Mouse (Mus musculus): ENCODE data around the gene Gsk3b. TPM values are rescaled to one million over a fixed set of nuclear protein-coding genes. Genes with fewer than 3 reads are reported as not detected.

Gene Gsk3b
- polyA plus RNA-seq, 1 experiment from 2014 or later: 172 TPM

GRCm38 (mm10) chr16:38088126-38088628 is 624 bp upstream of the Gsk3b start:
- Histone ChIP-seq H3K27me3 (no peaks in the 10 kb centered on the region), H3K4me2 (replicated peaks) (peak overlapping the region; percentile 73), H3K36me3 (no peaks in the 10 kb centered on the region), H3K4me3 (replicated peaks) (peak overlapping the region; percentile 80), H3K27ac (peak overlapping the region; percentile 100), H3K9ac (replicated peaks) (peak overlapping the region; percentile 91), H3K9me3 (no peaks in the 10 kb centered on the region), H3K4me1 (replicated peaks) (peaks cover 18% of the 10 kb centered on the region)
- peak; percentile 22 for ATAC-seq
- under 1% methylated on average over 40 of the region's 40 CpGs for WGBS

GRCm38 (mm10) chr16:38089447-38090170 is 808 bp downstream of the Gsk3b start:
- Histone ChIP-seq H3K27me3 (no peaks in the 10 kb centered on the region), H3K9ac (replicated peaks) (peak overlapping the region; percentile 98), H3K9me3 (no peaks in the 10 kb centered on the region), H3K36me3 (no peaks in the 10 kb centered on the region; the same call in 1 of the 2 replicates), H3K27ac (peak overlapping the region; percentile 100), H3K4me3 (replicated peaks) (peak overlapping the region; percentile 80), H3K4me2 (replicated peaks) (peak overlapping the region; percentile 30), H3K4me1 (replicated peaks) (peaks cover 33% of the 10 kb centered on the region)
- WGBS: under 1% methylated on average over 76 of the region's 76 CpGs
- no peak for ATAC-seq

DNA sequence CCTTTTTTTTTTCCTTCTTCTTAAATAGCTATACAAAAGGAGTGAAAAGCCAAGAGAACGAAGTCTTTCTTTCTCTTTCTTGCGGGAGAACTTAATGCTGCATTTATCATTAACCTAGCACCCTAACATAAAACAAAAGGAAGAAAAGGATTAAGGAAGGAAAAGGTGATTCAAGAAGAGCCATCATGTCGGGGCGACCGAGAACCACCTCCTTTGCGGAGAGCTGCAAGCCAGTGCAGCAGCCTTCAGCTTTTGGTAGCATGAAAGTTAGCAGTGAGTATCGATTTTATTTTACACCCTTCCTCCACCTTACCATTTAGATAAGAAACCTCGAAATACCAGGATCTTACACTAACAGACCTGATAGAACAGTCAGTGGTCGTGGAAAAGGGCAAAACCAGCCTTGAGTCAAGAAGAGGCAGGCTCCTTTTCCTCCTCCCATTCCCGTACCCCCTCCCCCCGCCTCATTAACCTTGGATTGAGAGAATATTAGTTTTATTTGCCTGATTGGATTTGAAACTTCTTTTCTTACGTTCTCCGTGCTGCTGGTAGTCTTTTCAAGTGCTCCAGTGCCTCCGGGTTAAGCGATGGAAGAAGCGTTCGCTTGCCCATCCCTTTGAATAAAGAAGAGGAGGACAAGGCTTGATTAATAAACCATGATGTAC is 1.7 kb downstream of the Gsk3b start:
- Histone ChIP-seq H3K4me1 (replicated peaks) (peaks cover 41% of the 10 kb centered on the region), H3K9me3 (no peaks in the 10 kb centered on the region), H3K4me2 (replicated peaks) (peak overlapping the region; percentile 89), H3K4me3 (replicated peaks) (peak overlapping the region; percentile 80), H3K27me3 (no peaks in the 10 kb centered on the region), H3K9ac (replicated peaks) (peak overlapping the region; percentile 98), H3K27ac (peak overlapping the region; percentile 100), H3K36me3 (no peaks in the 10 kb centered on the region; the same call in 1 of the 2 replicates)
- under 1% methylated on average over 17 of the region's 17 CpGs for WGBS
- ATAC-seq: no peak

GRCm38 (mm10) chr16:38091041-38091440 is 2.2 kb downstream of the Gsk3b start:
- Histone ChIP-seq H3K4me1 (replicated peaks) (peaks cover 47% of the 10 kb centered on the region), H3K36me3 (no peaks in the 10 kb centered on the region; the same call in 1 of the 2 replicates), H3K4me2 (replicated peaks) (peak overlapping the region; percentile 89), H3K27ac (peak overlapping the region; percentile 100), H3K27me3 (no peaks in the 10 kb centered on the region), H3K9me3 (no peaks in the 10 kb centered on the region), H3K4me3 (replicated peaks) (peak overlapping the region; percentile 80), H3K9ac (replicated peaks) (peak overlapping the region; percentile 98)
- WGBS: 0% methylated on average over 5 of the region's 5 CpGs
- no peak for ATAC-seq

DNA sequence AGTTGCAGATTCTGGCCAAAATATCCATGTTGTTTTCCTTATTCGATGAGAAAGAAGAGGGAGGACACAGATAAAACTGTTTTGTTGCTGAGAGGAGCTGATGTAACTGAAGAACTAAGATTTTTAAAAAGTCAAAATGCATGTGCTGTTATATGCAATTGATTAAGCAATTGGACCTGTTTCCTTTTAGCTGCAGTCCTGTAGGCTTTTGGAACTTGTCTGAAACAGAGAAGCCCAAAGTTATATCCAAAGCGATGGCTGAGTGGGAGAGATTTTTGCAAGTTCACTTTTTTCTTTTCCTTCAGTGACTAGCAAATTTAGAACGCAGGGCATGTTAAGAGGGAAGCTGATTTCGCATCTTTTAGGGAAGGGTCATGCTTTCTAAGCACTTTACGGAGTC is 2.9 kb downstream of the Gsk3b start:
- Histone ChIP-seq H3K36me3 (no peaks in the 10 kb centered on the region; the same call in 1 of the 2 replicates), H3K4me3 (replicated peaks) (peak overlapping the region; percentile 80), H3K27ac (no peak overlapping the region), H3K4me2 (replicated peaks) (peak overlapping the region; percentile 89), H3K4me1 (replicated peaks) (peaks cover 47% of the 10 kb centered on the region), H3K9ac (replicated peaks) (peak overlapping the region; percentile 98), H3K9me3 (no peaks in the 10 kb centered on the region), H3K27me3 (no peaks in the 10 kb centered on the region)
- WGBS: 15% methylated on average over 5 of the region's 5 CpGs
- no peak for ATAC-seq

GRCm38 (mm10) chr16:38092598-38092997 is 3.8 kb downstream of the Gsk3b start:
- Histone ChIP-seq H3K4me3 (replicated peaks) (peak overlapping the region; percentile 80), H3K4me2 (replicated peaks) (peak overlapping the region; percentile 91), H3K9ac (replicated peaks) (peak overlapping the region; percentile 85), H3K27me3 (no peaks in the 10 kb centered on the region), H3K4me1 (replicated peaks) (peaks cover 48% of the 10 kb centered on the region), H3K36me3 (no peaks in the 10 kb centered on the region; the same call in 1 of the 2 replicates), H3K27ac (peak overlapping the region; percentile 25; the same call in 1 of the 2 replicates), H3K9me3 (no peaks in the 10 kb centered on the region)
- no peak for ATAC-seq
- under 1% methylated on average over 4 of the region's 4 CpGs for WGBS

GRCm38 (mm10) chr16:38095181-38095851 is 6.5 kb downstream of the Gsk3b start:
- Histone ChIP-seq H3K9ac (replicated peaks) (peak overlapping the region; percentile 53), H3K9me3 (no peaks in the 10 kb centered on the region), H3K4me2 (replicated peaks) (peak overlapping the region; percentile 91), H3K27me3 (no peaks in the 10 kb centered on the region), H3K36me3 (peaks cover 8% of the 10 kb centered on the region), H3K4me3 (replicated peaks) (peak overlapping the region; percentile 80), H3K27ac (no peak overlapping the region), H3K4me1 (replicated peaks) (peaks cover 61% of the 10 kb centered on the region)
- WGBS: 75% methylated on average over 5 of the region's 5 CpGs
- no peak for ATAC-seq

- peaks cover 13% of the 10 kb centered on the region for H3K36me3 ChIP-seq
- peak overlapping the region; percentile 2; the same call in 1 of the 2 replicates for H3K4me3 ChIP-seq (replicated peaks)
- peak overlapping the region; percentile 37 for H3K4me2 ChIP-seq (replicated peaks)
- WGBS: 73% methylated on average over 9 of the region's 9 CpGs
- H3K4me1 ChIP-seq (replicated peaks): peaks cover 70% of the 10 kb centered on the region
- H3K27ac ChIP-seq: peak overlapping the region; percentile 3; the same call in 1 of the 2 replicates
- ATAC-seq: no peak
- no peaks in the 10 kb centered on the region for H3K27me3 ChIP-seq
- no peaks in the 10 kb centered on the region for H3K9me3 ChIP-seq
- H3K9ac ChIP-seq (replicated peaks): no peak overlapping the region
These were observed 8.7 kb downstream of the Gsk3b start for GRCm38 (mm10) chr16:38097521-38097920.

- H3K27ac ChIP-seq: no peak overlapping the region
- H3K9ac ChIP-seq (replicated peaks): no peak overlapping the region
- no peaks in the 10 kb centered on the region for H3K9me3 ChIP-seq
- H3K4me3 ChIP-seq (replicated peaks): no peak overlapping the region
- H3K27me3 ChIP-seq: no peaks in the 10 kb centered on the region
- H3K4me2 ChIP-seq (replicated peaks): no peak overlapping the region
- peaks cover 13% of the 10 kb centered on the region for H3K36me3 ChIP-seq
- peaks cover 61% of the 10 kb centered on the region for H3K4me1 ChIP-seq (replicated peaks)
- ATAC-seq: no peak
These were observed 10.5 kb downstream of the Gsk3b start for GRCm38 (mm10) chr16:38099325-38099724.

DNA sequence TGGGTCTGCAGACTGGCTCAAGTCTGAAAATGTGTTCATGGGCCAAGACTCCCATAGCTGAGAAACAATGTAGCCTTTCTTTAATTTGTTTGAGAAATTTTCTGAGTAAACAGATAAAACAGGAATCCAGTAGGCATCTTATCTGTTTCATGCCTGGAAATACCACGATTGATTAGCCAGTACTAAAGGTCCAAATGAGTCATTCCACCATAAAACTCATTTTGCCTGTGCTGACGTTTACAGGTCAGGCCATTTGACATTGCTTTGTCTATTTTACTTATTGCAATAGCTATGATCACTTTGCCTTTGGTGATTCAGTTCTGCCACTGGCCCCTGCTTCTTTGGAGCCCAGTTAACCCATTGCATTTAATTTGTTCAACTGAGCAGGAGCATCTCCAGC is 11.8 kb downstream of the Gsk3b start:
- no peaks in the 10 kb centered on the region for H3K9me3 ChIP-seq
- ATAC-seq: no peak
- peaks cover 13% of the 10 kb centered on the region for H3K36me3 ChIP-seq
- no peaks in the 10 kb centered on the region for H3K27me3 ChIP-seq
- H3K4me3 ChIP-seq (replicated peaks): no peak overlapping the region
- no peak overlapping the region for H3K9ac ChIP-seq (replicated peaks)
- no peak overlapping the region for H3K4me2 ChIP-seq (replicated peaks)
- WGBS: 89% methylated on average over 2 of the region's 2 CpGs
- H3K4me1 ChIP-seq (replicated peaks): peaks cover 54% of the 10 kb centered on the region
- no peak overlapping the region for H3K27ac ChIP-seq

- Histone ChIP-seq H3K4me1 (replicated peaks) (peaks cover 36% of the 10 kb centered on the region), H3K4me3 (replicated peaks) (no peak overlapping the region), H3K27me3 (no peaks in the 10 kb centered on the region), H3K4me2 (replicated peaks) (no peak overlapping the region), H3K9ac (replicated peaks) (0 out of 2 replicates have a peak overlapping the region, but pooled peaks have one; percentile 23), H3K27ac (no peak overlapping the region), H3K36me3 (peaks cover 7% of the 10 kb centered on the region), H3K9me3 (no peaks in the 10 kb centered on the region)
- WGBS: 93% methylated on average over 2 of the region's 2 CpGs
- ATAC-seq: no peak
These were observed 16.7 kb downstream of the Gsk3b start for GRCm38 (mm10) chr16:38105453-38105852.

DNA sequence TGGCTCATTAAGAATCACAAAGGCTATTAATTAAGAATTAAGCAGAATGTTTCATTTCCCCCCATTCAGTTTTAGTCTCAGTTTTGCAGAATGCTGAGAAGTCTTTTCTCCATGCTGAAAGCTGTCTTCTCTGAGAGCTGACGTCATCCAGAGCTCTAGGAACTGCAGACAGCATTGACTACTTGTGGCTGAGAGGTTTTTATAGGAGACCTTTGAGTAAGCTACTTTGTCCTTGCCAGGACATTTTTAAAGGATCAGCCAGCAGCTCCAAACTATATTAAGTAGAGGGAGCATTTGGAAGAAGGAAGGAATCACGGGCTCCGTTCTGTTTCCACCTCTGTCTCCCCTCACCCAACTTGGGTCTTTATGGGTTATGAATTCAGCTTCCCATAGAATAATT is 17.7 kb downstream of the Gsk3b start:
- peaks cover 4% of the 10 kb centered on the region for H3K36me3 ChIP-seq
- ATAC-seq: no peak
- H3K27ac ChIP-seq: no peak overlapping the region
- H3K9me3 ChIP-seq: no peaks in the 10 kb centered on the region
- H3K4me1 ChIP-seq (replicated peaks): peaks cover 27% of the 10 kb centered on the region
- H3K4me2 ChIP-seq (replicated peaks): no peak overlapping the region
- no peak overlapping the region for H3K9ac ChIP-seq (replicated peaks)
- H3K4me3 ChIP-seq (replicated peaks): no peak overlapping the region
- no peaks in the 10 kb centered on the region for H3K27me3 ChIP-seq
- WGBS: 89% methylated on average over 3 of the region's 3 CpGs

Measured in midbrain, embryonic 13.5 days (tissue).